Mouse (Mus musculus) NIH3T3 (cell line): Measurements from ENCODE around the gene Inf2.

Source experiments
- DNase-seq: peaks from one replicate; pipeline ENCODE4 v3.0.0-alpha.2; 2012; ENCODE audit warnings: low read depth

The Inf2 gene

GRCm38 (mm10) chr12:112588426-112589256, at the start of gene Inf2:
Gene Inf2, plus strand, starts transcription at chr12:112588784.
- peak; percentile 90 for DNase-seq

GRCm38 (mm10) chr12:112539466-112539965, 49.1 kb upstream of the Inf2 start:
- no peak for DNase-seq

GRCm38 (mm10) chr12:112540321-112540720, 48.3 kb upstream of the Inf2 start:
- no peak for DNase-seq

GRCm38 (mm10) chr12:112541483-112542091, 47.0 kb upstream of the Inf2 start:
- DNase-seq = no peak

- DNase-seq = no peak
Measured at GRCm38 (mm10) chr12:112542257-112542919, 46.2 kb upstream of the Inf2 start.

GRCm38 (mm10) chr12:112542920-112543300, 45.7 kb upstream of the Inf2 start:
- DNase-seq = peak; percentile 97

- DNase-seq = no peak
Measured at GRCm38 (mm10) chr12:112543941-112544340, 44.6 kb upstream of the Inf2 start.

- no peak for DNase-seq
Measured at GRCm38 (mm10) chr12:112544946-112545701, 43.5 kb upstream of the Inf2 start.

- DNase-seq = no peak
Measured at GRCm38 (mm10) chr12:112546110-112546509, 42.5 kb upstream of the Inf2 start.

- DNase-seq = no peak
Measured at GRCm38 (mm10) chr12:112549287-112549686, 39.3 kb upstream of the Inf2 start.

GRCm38 (mm10) chr12:112551861-112552375, 36.7 kb upstream of the Inf2 start:
- peak; percentile 96 for DNase-seq

GRCm38 (mm10) chr12:112552520-112552919, 36.1 kb upstream of the Inf2 start:
- no peak for DNase-seq

GRCm38 (mm10) chr12:112554900-112555299, 33.7 kb upstream of the Inf2 start:
- no peak for DNase-seq

GRCm38 (mm10) chr12:112556531-112557060, 32.0 kb upstream of the Inf2 start:
- DNase-seq = no peak

GRCm38 (mm10) chr12:112557219-112557618, 31.4 kb upstream of the Inf2 start:
- no peak for DNase-seq

GRCm38 (mm10) chr12:112559231-112559630, 29.4 kb upstream of the Inf2 start:
- DNase-seq = no peak

- no peak for DNase-seq
Measured at GRCm38 (mm10) chr12:112559671-112560070, 28.9 kb upstream of the Inf2 start.

GRCm38 (mm10) chr12:112560176-112560797, 28.3 kb upstream of the Inf2 start:
- peak; percentile 67 for DNase-seq

- no peak for DNase-seq
Measured at GRCm38 (mm10) chr12:112561163-112561562, 27.4 kb upstream of the Inf2 start.

GRCm38 (mm10) chr12:112562462-112562861, 26.1 kb upstream of the Inf2 start:
- DNase-seq = peak; percentile 39

GRCm38 (mm10) chr12:112563011-112563410, 25.6 kb upstream of the Inf2 start:
- no peak for DNase-seq
